Mouse (Mus musculus): ENCODE measurements around the gene Ldlrap1. TPM values are rescaled to one million over a fixed set of nuclear protein-coding genes. Genes with fewer than 3 reads are reported as not detected.

Ldlrap1 gene
- 9.4 and 31.8 TPM in 2 replicates for total RNA-seq (2014; rRNA removed; ENCODE audit: low replicate concordance)
- 11.6 and 12.3 TPM in 2 replicates for polyA plus RNA-seq (2015; fragmentation: Nextera tagmentation; extraction: Ambion mirVana)

DNA sequence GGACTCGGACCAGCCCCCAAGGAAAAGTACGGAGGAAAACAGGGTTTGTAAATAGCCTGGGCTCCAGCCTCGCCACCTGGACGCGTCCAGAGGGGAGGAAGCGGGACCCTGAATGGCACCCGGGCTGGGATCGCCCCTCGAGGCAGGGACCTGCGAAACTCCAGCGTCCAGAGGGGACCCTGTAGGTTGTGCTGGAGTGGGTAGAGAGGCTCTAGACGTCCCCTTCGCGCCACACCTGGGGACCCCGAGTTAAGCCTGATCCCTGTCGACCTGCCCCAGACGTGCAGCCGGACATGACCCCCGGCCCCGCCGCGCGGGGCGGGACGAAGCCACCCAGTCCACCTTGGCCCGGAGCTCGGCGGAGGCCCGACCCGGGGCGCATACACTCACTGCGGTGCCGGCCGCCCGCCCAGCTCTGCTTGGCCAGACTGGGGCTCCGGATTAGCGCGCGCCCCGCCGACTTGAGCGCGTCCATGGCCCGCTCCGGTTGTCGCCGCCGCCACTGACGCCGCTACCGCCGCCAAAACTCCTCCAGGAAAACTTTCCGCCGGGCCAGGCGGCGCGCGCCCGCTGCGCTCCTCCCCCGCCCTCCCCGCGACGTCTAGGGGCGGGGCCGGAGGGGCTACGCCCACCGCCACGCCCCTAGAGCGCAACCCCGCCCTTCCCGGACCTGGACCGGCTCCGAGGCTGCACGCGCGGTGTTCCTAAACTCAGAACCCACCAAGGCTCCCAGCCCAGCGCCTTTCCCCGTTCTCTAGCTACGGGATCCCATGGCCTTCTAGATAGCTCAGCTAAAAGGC, at the start of gene Ldlrap1:
Ldlrap1 (minus strand) TSS at position 599 of the 800 bp plus-strand sequence.
- ATAC-seq (ENCODE audit: insufficient read depth, low read depth), result peak; percentile 85
- Histone ChIP-seq H3K36me3 (replicated peaks; ENCODE audit: control insufficient read depth, insufficient read depth, low read length) (no peaks in the 10 kb centered on the region), H3K27me3 (ENCODE audit: control insufficient read depth, insufficient read depth, low read length) (no peaks in the 10 kb centered on the region), H3K4me3 (ENCODE audit: low read depth, low read length) (peak within 1 kb of the TSS; percentile 83), H3K4me1 (ENCODE audit: control insufficient read depth, insufficient read depth) (peaks cover 38% of the 10 kb centered on the region), H3K27ac (ENCODE audit: low read depth) (peak within 1 kb of the TSS; percentile 80), H3K4me2 (ENCODE audit: low read depth, low read length) (peak within 1 kb of the TSS; percentile 99), H3K9me3 (replicated peaks; ENCODE audit: control insufficient read depth, low read length) (no peaks in the 10 kb centered on the region), H3K9ac (replicated peaks; ENCODE audit: low read depth, low read length) (peak within 1 kb of the TSS; percentile 92)
- TF ChIP-seq EP300 (IDR thresholded peaks at IDR 0.05; ENCODE audit: low read depth), result no peak; the same call in 1 of the 2 replicates
- no peak for TF ChIP-seq CTCF (IDR thresholded peaks at IDR 0.05; ENCODE audit: low read depth)
- 0% methylated on average over 70 of the region's 80 CpGs for WGBS
- peak; percentile 70 for DNase-seq (ENCODE audit: low spot score)

DNA sequence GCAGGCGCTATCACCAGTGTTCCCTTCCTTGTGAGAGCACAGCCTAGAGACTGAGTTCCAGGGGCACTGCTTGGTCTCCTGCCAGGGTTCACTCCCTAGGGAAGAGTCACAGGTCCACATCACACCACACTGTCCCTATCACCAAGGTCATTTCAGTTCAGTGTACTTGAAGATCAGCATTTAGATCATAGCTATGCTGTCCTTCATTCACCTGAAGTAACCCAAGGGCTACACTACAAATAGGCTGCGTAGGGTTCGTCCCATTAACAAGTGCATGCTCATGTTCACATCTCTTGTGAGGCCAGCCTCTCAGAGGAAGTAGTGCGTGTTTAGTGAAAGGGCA, 46.4 kb upstream of the Ldlrap1 start:
- ATAC-seq (ENCODE audit: insufficient read depth, low read depth) (peak; percentile 51), DNase-seq (ENCODE audit: low spot score) (no peak)
- Histone ChIP-seq H3K36me3 (replicated peaks; ENCODE audit: control insufficient read depth, insufficient read depth, low read length) (peaks cover 27% of the 10 kb centered on the region), H3K27ac (ENCODE audit: low read depth) (no peak overlapping the region), H3K4me3 (ENCODE audit: low read depth, low read length) (no peak overlapping the region), H3K4me1 (ENCODE audit: control insufficient read depth, insufficient read depth) (0 out of 2 replicates have a peak, but pooled peaks cover 11% of the 10 kb centered on the region), H3K9ac (replicated peaks; ENCODE audit: low read depth, low read length) (no peak overlapping the region), H3K4me2 (ENCODE audit: low read depth, low read length) (no peak overlapping the region), H3K9me3 (replicated peaks; ENCODE audit: control insufficient read depth, low read length) (no peaks in the 10 kb centered on the region), H3K27me3 (ENCODE audit: control insufficient read depth, insufficient read depth, low read length) (no peaks in the 10 kb centered on the region)
- no peak for TF ChIP-seq EP300 (IDR thresholded peaks at IDR 0.05; ENCODE audit: low read depth)
- no peak for TF ChIP-seq CTCF (IDR thresholded peaks at IDR 0.05; ENCODE audit: low read depth)
- WGBS, result 70% methylated on average over 4 of the region's 4 CpGs

DNA sequence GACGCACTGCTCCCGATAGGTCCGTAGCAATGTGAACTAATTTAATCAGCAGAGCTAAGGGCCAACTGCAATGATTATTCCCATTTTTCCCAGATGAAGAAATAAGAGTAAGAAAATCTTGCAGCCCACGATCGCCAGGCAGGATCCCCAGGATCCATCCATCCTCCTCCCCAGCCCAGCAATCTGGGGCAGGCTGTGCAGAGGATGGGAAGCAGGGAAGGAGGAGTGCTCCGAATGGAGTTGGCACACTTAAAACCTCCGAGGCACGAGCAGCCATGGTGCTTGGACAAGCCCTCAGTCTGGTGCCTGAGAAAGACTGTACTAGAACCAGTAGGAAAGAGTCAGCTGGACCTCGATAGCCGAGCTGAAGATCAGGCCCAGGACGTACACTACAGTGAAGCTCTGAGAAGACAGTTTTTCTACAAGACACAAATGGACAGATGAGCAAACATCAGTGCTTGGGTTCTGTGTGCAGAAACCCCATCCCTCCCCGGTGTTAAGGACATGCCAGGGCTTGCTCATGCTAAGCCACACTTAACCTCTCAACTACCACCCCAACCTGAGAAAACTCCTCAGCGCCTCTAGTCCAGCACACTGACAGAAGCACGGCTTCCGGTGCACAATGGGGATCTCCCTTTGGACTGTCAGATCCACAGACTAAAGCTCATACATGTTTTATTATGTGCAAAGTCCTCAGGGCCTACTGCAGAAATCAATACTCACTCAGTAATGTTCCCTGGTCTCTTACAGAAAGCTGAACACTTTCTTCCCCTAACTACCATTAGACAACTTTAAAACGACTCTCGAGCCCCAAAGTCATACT, 45.8 kb upstream of the Ldlrap1 start:
- Histone ChIP-seq H3K27ac (ENCODE audit: low read depth) (no peak overlapping the region), H3K9me3 (replicated peaks; ENCODE audit: control insufficient read depth, low read length) (no peaks in the 10 kb centered on the region), H3K36me3 (replicated peaks; ENCODE audit: control insufficient read depth, insufficient read depth, low read length) (peaks cover 33% of the 10 kb centered on the region), H3K9ac (replicated peaks; ENCODE audit: low read depth, low read length) (no peak overlapping the region), H3K4me3 (ENCODE audit: low read depth, low read length) (no peak overlapping the region), H3K27me3 (ENCODE audit: control insufficient read depth, insufficient read depth, low read length) (no peaks in the 10 kb centered on the region), H3K4me2 (ENCODE audit: low read depth, low read length) (no peak overlapping the region), H3K4me1 (ENCODE audit: control insufficient read depth, insufficient read depth) (0 out of 2 replicates have a peak, but pooled peaks cover 11% of the 10 kb centered on the region)
- ATAC-seq (ENCODE audit: insufficient read depth, low read depth) (no peak), DNase-seq (ENCODE audit: low spot score) (no peak)
- no peak for TF ChIP-seq EP300 (IDR thresholded peaks at IDR 0.05; ENCODE audit: low read depth)
- WGBS, result 84% methylated on average over 17 of the region's 17 CpGs

DNA sequence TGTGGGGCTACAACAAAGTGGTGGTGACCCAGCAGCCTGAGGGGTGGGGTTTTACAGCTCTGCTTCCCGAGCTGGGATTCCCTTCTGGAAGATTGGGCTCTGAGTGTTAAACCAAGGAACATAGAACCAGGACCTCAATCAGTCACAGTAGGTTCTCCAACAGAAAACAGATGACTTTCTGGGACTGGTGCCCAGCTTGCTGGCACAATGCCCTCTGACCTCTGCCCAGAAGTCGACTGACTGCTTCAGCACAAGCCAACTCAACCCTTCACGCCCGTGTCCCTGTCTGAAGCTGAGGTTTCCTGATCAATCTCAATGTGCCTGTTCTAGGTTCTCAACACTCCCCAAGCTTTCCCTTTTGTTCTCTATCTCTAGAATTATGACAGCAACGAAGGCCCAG, 36.9 kb upstream of the Ldlrap1 start:
- Histone ChIP-seq H3K27me3 (ENCODE audit: control insufficient read depth, insufficient read depth, low read length) (no peaks in the 10 kb centered on the region), H3K9me3 (replicated peaks; ENCODE audit: control insufficient read depth, low read length) (no peaks in the 10 kb centered on the region), H3K4me3 (ENCODE audit: low read depth, low read length) (no peak overlapping the region), H3K4me1 (ENCODE audit: control insufficient read depth, insufficient read depth) (peaks cover 14% of the 10 kb centered on the region), H3K9ac (replicated peaks; ENCODE audit: low read depth, low read length) (no peak overlapping the region), H3K4me2 (ENCODE audit: low read depth, low read length) (no peak overlapping the region), H3K36me3 (replicated peaks; ENCODE audit: control insufficient read depth, insufficient read depth, low read length) (peaks cover 79% of the 10 kb centered on the region), H3K27ac (ENCODE audit: low read depth) (peak overlapping the region; percentile 74)
- peak; percentile 70 for DNase-seq (ENCODE audit: low spot score)
- 16% methylated on average over 5 of the region's 5 CpGs for WGBS
- no peak for TF ChIP-seq CTCF (IDR thresholded peaks at IDR 0.05; ENCODE audit: low read depth)
- TF ChIP-seq EP300 (IDR thresholded peaks at IDR 0.05; ENCODE audit: low read depth), result no peak
- ATAC-seq (ENCODE audit: insufficient read depth, low read depth), result peak; percentile 86

GRCm38 (mm10) chr4:134802765-134803164, 34.9 kb upstream of the Ldlrap1 start:
- Histone ChIP-seq H3K4me3 (ENCODE audit: low read depth, low read length) (no peak overlapping the region), H3K36me3 (replicated peaks; ENCODE audit: control insufficient read depth, insufficient read depth, low read length) (peaks cover 62% of the 10 kb centered on the region), H3K27ac (ENCODE audit: low read depth) (no peak overlapping the region), H3K4me2 (ENCODE audit: low read depth, low read length) (no peak overlapping the region), H3K4me1 (ENCODE audit: control insufficient read depth, insufficient read depth) (peaks cover 14% of the 10 kb centered on the region), H3K9me3 (replicated peaks; ENCODE audit: control insufficient read depth, low read length) (no peaks in the 10 kb centered on the region), H3K9ac (replicated peaks; ENCODE audit: low read depth, low read length) (no peak overlapping the region), H3K27me3 (ENCODE audit: control insufficient read depth, insufficient read depth, low read length) (no peaks in the 10 kb centered on the region)
- 63% methylated on average over 3 of the region's 3 CpGs for WGBS
- TF ChIP-seq CTCF (IDR thresholded peaks at IDR 0.05; ENCODE audit: low read depth) (no peak), EP300 (IDR thresholded peaks at IDR 0.05; ENCODE audit: low read depth) (no peak)
- DNase-seq (ENCODE audit: low spot score) (no peak), ATAC-seq (ENCODE audit: insufficient read depth, low read depth) (no peak)

All from heart, postnatal 0 days (tissue).